Mouse (Mus musculus) small intestine, adult 2 months (tissue): Measurements from ENCODE around the gene Spin2c.

ENCODE experiments used
- CTCF ChIP-seq: fragments of 200-500 bp; IDR thresholded peaks from 2 replicates; pipeline ENCODE4 v1.5.1; 2012; ENCODE audit warnings: low read depth, mild to moderate bottlenecking, control low read depth, inconsistent platforms, low read length, moderate library complexity, mixed read lengths; ENCODE audit not compliant: insufficient replicate concordance, insufficient read length; ENCODE audit errors: extremely low read depth
- POLR2A ChIP-seq: fragments of 200-500 bp; IDR thresholded peaks from 2 replicates; pipeline ENCODE4 v1.6.1; 2012; ENCODE audit warnings: low read depth, mild to moderate bottlenecking, control low read depth, inconsistent platforms, low read length, moderate library complexity

GRCm38 (mm10) chrX:153832606-153833005 lies 581 bp downstream of the Spin2c start:
- TF ChIP-seq POLR2A (no peak), CTCF (no peak)
